Mouse (Mus musculus): Measurements from ENCODE around the gene Lyrm9. TPM values are rescaled to one million over a fixed set of nuclear protein-coding genes. Genes with fewer than 3 reads are reported as not detected.

The Lyrm9 gene
- total RNA-seq, 2 experiments from 2014 or later: 1.4 to 31.6 TPM

Other genes with a start within 250 kb of the Lyrm9 start
- gene Nlk, start 129.2 kb upstream of the Lyrm9 start, total RNA-seq (2015): 13.9 and 14.0 TPM in 2 replicates
- gene Nlk, start 129.2 kb upstream of the Lyrm9 start, total RNA-seq (2017): 22.2 and 29.6 TPM in 2 replicates
- 21.3 and 25.6 TPM in 2 replicates for gene Ccnq, start 74.9 kb upstream of the Lyrm9 start, total RNA-seq (2015)
- 15.1 and 22.5 TPM in 2 replicates for gene Ccnq, start 74.9 kb upstream of the Lyrm9 start, total RNA-seq (2017)
- gene Nos2, start 94.2 kb downstream of the Lyrm9 start, total RNA-seq (2015): not detected in 2 replicates
- not detected in 2 replicates for gene Nos2, start 94.2 kb downstream of the Lyrm9 start, total RNA-seq (2017)
- gene Lgals9, start 158.4 kb downstream of the Lyrm9 start, total RNA-seq (2015): 218 and 231 TPM in 2 replicates
- gene Lgals9, start 158.4 kb downstream of the Lyrm9 start, total RNA-seq (2017): 40.4 and 48.1 TPM in 2 replicates

Measured in megakaryocyte, adult 5-6 weeks (primary cell).